Mouse (Mus musculus) gastrocnemius, adult 8-10 months (tissue): ENCODE results near the gene Pfkl. TPM values are rescaled to one million over a fixed set of nuclear protein-coding genes. Genes with fewer than 3 reads are reported as not detected.
"Not testable (repeated sequence)": the region's sequence is repeated elsewhere in the genome, so short reads cannot be mapped to it uniquely, and the experiment has no call there.

ENCODE experiments used
- DNase-seq, 2 experiments: peaks; one replicate each; pipeline ENCODE4 v3.0.0; 2022; ENCODE audit warnings: low spot score in 2 of 2
- total RNA-seq, 4 experiments: library from RNA; stranded (reverse); gene quantifications; 2 replicates each; pipeline ENCODE4 v1.2.4; 2022

Pfkl gene
- total RNA-seq, 4 experiments from 2014 or later, result 7.0 to 10.6 (median 7.2) TPM

- DNase-seq, result no peak
Measured at GRCm38 (mm10) chr10:78012661-78013495, 3.0 kb upstream of the Pfkl start.

GRCm38 (mm10) chr10:78011116-78011515, 1.2 kb upstream of the Pfkl start:
- not testable (repeated sequence) for DNase-seq

- no peak for DNase-seq
Measured at GRCm38 (mm10) chr10:78010335-78010734, 452 bp upstream of the Pfkl start.

GRCm38 (mm10) chr10:78009184-78009944, 519 bp downstream of the Pfkl start:
- peak; percentile 91 to 93 for DNase-seq

- no peak for DNase-seq
Measured at GRCm38 (mm10) chr10:78008169-78008568, 1.7 kb downstream of the Pfkl start.

GRCm38 (mm10) chr10:78007203-78007602, 2.7 kb downstream of the Pfkl start:
- DNase-seq, result no peak

GRCm38 (mm10) chr10:78005791-78006438, 4.0 kb downstream of the Pfkl start:
- no peak for DNase-seq

- DNase-seq, result no peak
Measured at GRCm38 (mm10) chr10:78004479-78005100, 5.3 kb downstream of the Pfkl start.

GRCm38 (mm10) chr10:78002316-78002715, 7.6 kb downstream of the Pfkl start:
- no peak for DNase-seq

GRCm38 (mm10) chr10:78001796-78002195, 8.1 kb downstream of the Pfkl start:
- DNase-seq, result peak; percentile 30 to 45

- no peak for DNase-seq
Measured at GRCm38 (mm10) chr10:78000200-78000599, 9.7 kb downstream of the Pfkl start.

- no peak for DNase-seq
Measured at GRCm38 (mm10) chr10:77995639-77996038, 14.2 kb downstream of the Pfkl start.

GRCm38 (mm10) chr10:77985775-77986174, 24.1 kb downstream of the Pfkl start:
- no peak for DNase-seq

- DNase-seq, result peak in 1 of 2 experiments; percentile 28
Measured at GRCm38 (mm10) chr10:77984660-77985059, 25.2 kb downstream of the Pfkl start.

- peak; percentile 99 to 100 for DNase-seq
Measured at GRCm38 (mm10) chr10:77978351-77979350, 31.2 kb downstream of the Pfkl start, which contains the start of gene 1810043G02Rik. Gene 1810043G02Rik (plus strand): TSS chr10:77978524.

- DNase-seq, result no peak
Measured at GRCm38 (mm10) chr10:77976458-77977150, 33.3 kb downstream of the Pfkl start.

GRCm38 (mm10) chr10:77975653-77976052, 34.2 kb downstream of the Pfkl start:
- no peak for DNase-seq

GRCm38 (mm10) chr10:77974811-77975210, 35.1 kb downstream of the Pfkl start:
- no peak for DNase-seq

GRCm38 (mm10) chr10:77974323-77974722, 35.6 kb downstream of the Pfkl start:
- DNase-seq, result no peak
